Mouse (Mus musculus): ENCODE measurements around the gene Gm15127.
"Not testable (repeated sequence)": the region's sequence is repeated elsewhere in the genome, so short reads cannot be mapped to it uniquely, and the experiment has no call there.

DNA sequence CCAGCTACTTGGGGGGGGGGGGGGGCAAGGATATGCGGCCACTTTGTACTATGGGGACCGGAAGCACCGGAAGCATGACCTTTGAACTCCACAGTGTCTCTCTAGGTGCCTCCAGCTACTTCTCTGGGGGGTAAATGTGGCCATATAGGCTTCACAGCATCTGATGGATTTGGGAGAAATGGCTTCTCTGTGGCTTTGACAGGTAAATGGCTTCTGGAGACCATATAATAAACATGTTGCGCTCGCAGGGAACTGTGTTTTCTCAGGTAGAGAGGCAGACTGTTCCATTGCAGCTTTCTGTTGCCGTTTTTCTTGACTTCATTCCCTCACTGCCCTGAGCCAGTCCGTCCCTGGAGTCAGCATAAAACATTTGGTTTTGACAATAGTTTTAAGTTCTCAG is 48.3 kb upstream of the Gm15127 start, which contains the start of gene Gm8334:
- not testable (repeated sequence) for TF ChIP-seq CTCF (IDR thresholded peaks at IDR 0.05; ENCODE audit: control insufficient read depth, insufficient read depth, insufficient replicate concordance, low read depth, low read length); POLR2A (IDR thresholded peaks at IDR 0.05; ENCODE audit: control insufficient read depth, low read depth, low read length)

Data from testis, adult 2 months (tissue).